Mouse (Mus musculus) embryonic facial prominence, embryonic 10.5 days (tissue): Measurements from ENCODE around the gene Gm7995. TPM values are rescaled to one million over a fixed set of nuclear protein-coding genes. Genes with fewer than 3 reads are reported as not detected.
"Not testable (repeated sequence)": the region's sequence is repeated elsewhere in the genome, so short reads cannot be mapped to it uniquely, and the experiment has no call there.

ENCODE experiments used
- DNase-seq: peaks from one replicate; pipeline ENCODE4 v3.0.0-alpha.2; 2017; ENCODE audit warnings: low spot score
- H3K27ac ChIP-seq: fragments of 300-500 bp; sonication (generic); replicated peaks from 2 replicates; pipeline ENCODE4 v1.5.1; 2016; ENCODE audit warnings: mild to moderate bottlenecking
- H3K27me3 ChIP-seq: fragments of 300-500 bp; sonication (generic); replicated peaks from 2 replicates; pipeline ENCODE4 v1.6.1; 2016; ENCODE audit warnings: low read depth, mild to moderate bottlenecking; ENCODE audit not compliant: poor library complexity, severe bottlenecking
- H3K36me3 ChIP-seq: fragments of 300-500 bp; sonication (generic); replicated peaks from 2 replicates; pipeline ENCODE4 v1.6.1; 2016; ENCODE audit warnings: mild to moderate bottlenecking, moderate library complexity
- H3K4me1 ChIP-seq: fragments of 300-500 bp; sonication (generic); 2 replicates; pipeline ENCODE4 v1.6.1; 2016
- H3K4me3 ChIP-seq: fragments of 300-500 bp; sonication (generic); 2 replicates; pipeline ENCODE4 v1.5.1; 2016; ENCODE audit warnings: mild to moderate bottlenecking, moderate library complexity
- H3K9me3 ChIP-seq: fragments of 300-500 bp; sonication (generic); 2 replicates; pipeline ENCODE4 v1.6.1; 2016; ENCODE audit warnings: mild to moderate bottlenecking
- WGBS: fragments of 180-500 bp; shearing (Covaris S2); methylation state at CpG from one replicate; pipeline ENCODE4 v1.1.7; 2016; 5-methylcytosine and 5-hydroxymethylcytosine counted together
- microRNA-seq: library from miRNA; unstranded; fragments of <30 nt; microRNA quantifications from one replicate; pipeline ENCODE4, GENCODE M21; 2017
- polyA plus RNA-seq: library from polyadenylated mRNA; unstranded; fragments of >200 nt; fragmentation: Nextera tagmentation; extraction: Ambion mirVana; gene quantifications from 2 replicates; pipeline ENCODE4 v1.2.1, GENCODE M21; 2016

Gm7995 gene
- polyA plus RNA-seq: not detected in 2 replicates

GRCm38 (mm10) chr14:42309910-42310309 is at the start of gene Gm7995:
Gm7995 (plus strand) TSS chr14:42310210.
- H3K4me3 ChIP-seq: not testable (repeated sequence)

GRCm38 (mm10) chr14:42297258-42297657 is 12.8 kb upstream of the Gm7995 start, which contains the start of gene Gm9611:
Gm9611 (minus strand) TSS chr14:42297358.
- not testable (repeated sequence) for H3K4me3 ChIP-seq, H3K9me3 ChIP-seq, H3K27ac ChIP-seq, DNase-seq, H3K4me1 ChIP-seq, H3K27me3 ChIP-seq, H3K36me3 ChIP-seq
- WGBS: 86% methylated on average over 1 of the region's 3 CpGs

More at GRCm38 (mm10) chr14:42309910-42310309, at the start of gene Gm7995:
- not testable (repeated sequence) for DNase-seq, H3K27me3 ChIP-seq, H3K36me3 ChIP-seq, H3K4me1 ChIP-seq, H3K9me3 ChIP-seq, H3K27ac ChIP-seq
- 100% methylated on average over 1 of the region's 1 CpGs for WGBS

Small RNA genes within 50 kb of the gene (microRNA-seq; reads per million reads assigned to microRNA genes)
- gene Gm25208 (not detected), gene Gm25892 (not detected)

Other genes with a start within 250 kb of the Gm7995 start
- not detected in 2 replicates for gene Gm7951, start 192.8 kb upstream of the Gm7995 start, polyA plus RNA-seq
- gene Gm17027, start 147.6 kb upstream of the Gm7995 start, polyA plus RNA-seq: not detected in 2 replicates
- not detected in 2 replicates for gene Gm3573, start 119.4 kb upstream of the Gm7995 start, polyA plus RNA-seq
- not detected in 2 replicates for gene Gm17026, start 50.2 kb upstream of the Gm7995 start, polyA plus RNA-seq
- gene Gm9611, start 12.9 kb upstream of the Gm7995 start, polyA plus RNA-seq: not detected in 2 replicates
- gene Gm8005, start 129.5 kb downstream of the Gm7995 start, polyA plus RNA-seq: not detected in 2 replicates
- gene Gm8011, start 153.7 kb downstream of the Gm7995 start, polyA plus RNA-seq: not detected in 2 replicates
- not detected in 2 replicates for gene Gm8020, start 192.1 kb downstream of the Gm7995 start, polyA plus RNA-seq
- not detected in 2 replicates for gene Gm8024, start 214.1 kb downstream of the Gm7995 start, polyA plus RNA-seq